Mouse (Mus musculus): ENCODE measurements around the gene Il1rapl1. TPM values are rescaled to one million over a fixed set of nuclear protein-coding genes. Genes with fewer than 3 reads are reported as not detected.

Il1rapl1 gene
- 0.11 and 0.27 TPM in 2 replicates for polyA plus RNA-seq (2012; rRNA removed)

GRCm38 (mm10) chrX:88115609-88116073 lies at the start of gene Il1rapl1:
Gene Il1rapl1, minus strand, starts transcription at chrX:88115645.

All from central nervous system, embryonic 11.5 days (tissue).